Mouse (Mus musculus): ENCODE results near the gene Tef.

DNA sequence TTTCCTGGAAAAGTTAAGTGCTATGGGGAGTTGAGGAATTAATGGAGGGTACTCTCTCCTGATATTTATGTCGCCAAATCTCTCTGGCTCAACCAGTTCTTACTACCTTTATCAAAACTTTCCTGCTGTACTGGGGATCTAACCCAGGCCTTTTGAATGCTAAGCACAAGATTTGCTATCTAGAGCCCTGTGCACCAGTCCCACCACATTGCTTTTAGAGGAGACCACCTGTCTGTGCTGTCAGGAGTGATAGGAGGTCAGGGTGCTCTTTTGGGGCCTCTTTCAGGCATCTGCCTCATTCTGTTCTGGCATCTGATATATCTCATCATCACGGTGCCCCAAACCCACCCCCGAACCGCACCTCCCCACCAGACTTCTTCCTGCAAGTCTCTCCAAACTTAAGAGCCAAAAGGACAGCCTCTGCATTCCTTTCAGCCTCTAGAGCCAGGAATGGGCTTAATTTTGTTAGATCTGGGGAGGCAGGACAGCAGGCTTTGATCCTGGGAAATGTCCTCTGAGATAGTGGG is 1.3 kb downstream of the Tef start:
- TF ChIP-seq POLR2A (IDR thresholded peaks at IDR 0.05; ENCODE audit: insufficient read depth, low read depth, low read length) (no peak), EP300 (IDR thresholded peaks at IDR 0.05; ENCODE audit: insufficient read depth, low read depth, low read length) (no peak), CTCF (IDR thresholded peaks at IDR 0.05) (no peak)
